Mouse (Mus musculus) ES-E14 (cell line): ENCODE measurements around the gene Cela1.

Source experiments
- CHD2 ChIP-seq: IDR thresholded peaks from 2 replicates; pipeline ENCODE4 v1.6.1; 2014; ENCODE audit warnings: mild to moderate bottlenecking, low read depth, low read length, inconsistent platforms
- MAFK ChIP-seq: IDR thresholded peaks from 2 replicates; pipeline ENCODE4 v1.6.1; 2014; ENCODE audit warnings: mild to moderate bottlenecking, low read depth, low read length, inconsistent platforms; ENCODE audit not compliant: insufficient read depth
- ZNF384 ChIP-seq: IDR thresholded peaks from 2 replicates; pipeline ENCODE4 v1.6.1; 2012; ENCODE audit warnings: low read depth, low read length, inconsistent platforms

DNA sequence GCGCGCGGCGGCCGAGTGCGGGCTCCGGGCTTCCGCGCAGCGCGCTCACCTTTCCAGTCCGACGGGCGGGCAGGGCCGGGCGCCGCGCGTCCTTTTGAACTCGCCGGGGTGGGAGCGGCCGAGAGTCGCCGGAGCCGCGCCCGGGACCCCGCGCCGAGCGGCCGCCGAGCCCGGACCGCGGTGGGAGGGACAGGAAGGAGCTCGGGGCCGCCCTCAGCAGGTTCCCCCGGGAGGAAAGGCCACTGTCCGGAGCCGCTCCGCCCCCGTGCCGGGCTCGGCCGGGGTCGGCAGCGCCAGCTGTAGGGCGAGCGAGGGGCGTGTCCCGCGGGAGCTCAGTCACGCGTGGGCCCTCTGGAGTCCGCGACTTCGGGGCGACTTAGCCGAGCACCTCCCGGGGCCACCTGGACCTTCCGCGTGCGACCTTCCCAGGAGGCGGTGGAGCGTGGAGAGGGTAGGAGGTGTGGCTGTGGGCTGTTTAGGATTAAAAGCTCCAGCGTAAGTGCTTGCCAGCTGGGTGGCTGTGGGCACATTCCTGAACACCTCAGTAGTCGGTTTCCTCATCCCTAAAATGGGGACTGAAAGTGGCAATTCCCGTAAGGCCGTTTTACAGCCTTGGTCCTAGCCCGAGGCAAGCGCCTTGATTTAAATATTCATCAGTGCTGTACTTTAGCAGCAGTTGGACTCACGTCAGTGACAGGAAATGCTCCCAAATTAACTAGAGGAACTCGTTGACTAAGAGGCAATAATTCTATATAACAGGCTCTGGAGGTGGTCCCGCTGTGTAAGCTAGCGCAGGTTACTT, 50.8 kb downstream of the Cela1 start, which contains the start of gene Smagp:
- TF ChIP-seq ZNF384 (no peak), CHD2 (no peak), MAFK (no peak)
